Mouse (Mus musculus) heart, embryonic 14.5 days (tissue): ENCODE data around the gene Antxrl. TPM values are rescaled to one million over a fixed set of nuclear protein-coding genes. Genes with fewer than 3 reads are reported as not detected.

Experiments
- ATAC-seq: fragments of 200-750 bp; cut with Nextera tagmentation; 2 replicates; pipeline ENCODE4 v1.8.0; 2017; ENCODE audit warnings: low read depth, moderate TSS enrichment; ENCODE audit not compliant: insufficient number of reproducible peaks, insufficient read depth, low FRiP score
- H3K27ac ChIP-seq, 2 experiments: fragments of 200-500 bp in 1 of 2; fragments of 300-500 bp in 1 of 2; sonication (generic) in 1 of 2; replicated peaks in 1 of 2; 2 replicates each; pipeline ENCODE4 v1.5.1; 2012 to 2014; ENCODE audit warnings: low read depth in 2 of 2, low read length in 2 of 2, control low read depth in 1 of 2, mild to moderate bottlenecking in 1 of 2, mixed read lengths in 1 of 2; ENCODE audit not compliant: control insufficient read depth in 1 of 2, insufficient read depth in 1 of 2
- H3K27me3 ChIP-seq: fragments of 300-500 bp; sonication (generic); 2 replicates; pipeline ENCODE4 v1.6.1; 2014; ENCODE audit warnings: mild to moderate bottlenecking, low read length, control low read depth; ENCODE audit not compliant: control insufficient read depth, insufficient read depth
- H3K36me3 ChIP-seq: fragments of 300-500 bp; sonication (generic); 2 replicates; pipeline ENCODE4 v1.6.1; 2014; ENCODE audit warnings: mild to moderate bottlenecking, control low read depth, low read length, mixed read lengths; ENCODE audit not compliant: control insufficient read depth, insufficient read depth
- H3K4me1 ChIP-seq, 2 experiments: fragments of 200-500 bp in 1 of 2; fragments of 300-500 bp in 1 of 2; sonication (generic) in 1 of 2; 2 replicates each; pipeline ENCODE4 v1.6.1; 2012 to 2014; ENCODE audit warnings: low read length in 2 of 2, control low read depth in 1 of 2, mixed read lengths in 1 of 2; ENCODE audit not compliant: control insufficient read depth in 2 of 2, insufficient read depth in 2 of 2
- H3K4me2 ChIP-seq: fragments of 300-500 bp; sonication (generic); 2 replicates; pipeline ENCODE4 v1.6.1; 2014; ENCODE audit warnings: mild to moderate bottlenecking, low read length
- H3K4me3 ChIP-seq, 2 experiments: fragments of 200-500 bp in 1 of 2; fragments of 300-500 bp in 1 of 2; sonication (generic) in 1 of 2; 2 replicates each; pipeline ENCODE4 v1.5.1; 2012 to 2014; ENCODE audit warnings: low read length in 2 of 2, mild to moderate bottlenecking in 2 of 2, control low read depth in 1 of 2, low read depth in 1 of 2, moderate library complexity in 1 of 2; ENCODE audit not compliant: control insufficient read depth in 1 of 2, insufficient read depth in 1 of 2
- H3K9ac ChIP-seq: fragments of 300-500 bp; sonication (generic); 2 replicates; pipeline ENCODE4 v1.6.1; 2014; ENCODE audit warnings: mild to moderate bottlenecking, low read length
- H3K9me3 ChIP-seq: fragments of 300-500 bp; sonication (generic); 2 replicates; pipeline ENCODE4 v1.6.1; 2016; ENCODE audit warnings: low read length, control low read depth; ENCODE audit not compliant: control insufficient read depth
- WGBS: fragments of 180-500 bp; shearing (Covaris S2); extraction: QIAGEN DNeasy Blood & Tissue Kit; methylation state at CpG from one replicate; pipeline ENCODE4 v1.1.7; 2014; 5-methylcytosine and 5-hydroxymethylcytosine counted together
- polyA plus RNA-seq: library from polyadenylated mRNA; unstranded; fragments of >200 nt; fragmentation: Nextera tagmentation; extraction: Ambion mirVana; gene quantifications from 2 replicates; pipeline ENCODE4 v1.2.1, GENCODE M21; 2014

The Antxrl gene
- polyA plus RNA-seq, 1 experiment from 2014 or later, result not detected

DNA sequence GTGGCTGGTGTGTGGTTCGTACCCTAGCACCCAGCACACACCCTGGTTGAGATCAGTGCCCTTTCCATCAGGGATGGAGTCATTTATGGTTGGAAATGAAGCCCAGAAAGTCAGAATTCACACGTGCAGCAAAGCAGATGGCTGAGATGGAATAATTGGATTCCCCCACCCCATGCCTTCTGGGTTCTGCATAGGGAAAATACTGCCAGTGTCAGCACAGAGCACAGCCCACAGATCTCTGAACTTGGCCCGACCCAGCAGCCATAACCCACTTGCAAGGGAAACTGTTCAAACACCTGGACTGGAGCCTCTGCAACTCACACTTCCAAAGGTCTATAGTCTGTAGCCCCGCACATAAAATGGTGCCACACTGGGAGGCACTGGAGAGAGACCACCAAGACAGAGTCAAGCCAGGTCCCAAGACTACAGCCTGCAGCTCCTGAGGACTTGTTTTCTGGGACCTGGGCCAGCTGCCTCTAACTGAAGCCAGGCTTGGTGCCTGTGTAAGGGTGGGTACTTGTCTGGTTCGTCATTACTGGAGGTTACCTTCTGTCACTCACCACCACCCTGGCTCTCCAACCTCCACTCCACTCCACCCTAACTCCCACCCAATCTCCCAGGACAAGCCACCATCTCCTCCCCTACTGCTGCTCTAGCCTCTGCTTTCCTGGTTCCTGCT, 2.3 kb upstream of the Antxrl start:
- Histone ChIP-seq H3K27ac (no peak overlapping the region), H3K36me3 (no peaks in the 10 kb centered on the region), H3K9me3 (no peaks in the 10 kb centered on the region), H3K9ac (no peak overlapping the region), H3K4me3 (no peak overlapping the region), H3K27me3 (no peaks in the 10 kb centered on the region), H3K4me1 (no peaks in the 10 kb centered on the region), H3K4me2 (no peak overlapping the region)
- ATAC-seq, result no peak
- 63% methylated on average over 5 of the region's 5 CpGs for WGBS

- Histone ChIP-seq H3K27me3 (no peaks in the 10 kb centered on the region), H3K9ac (no peak overlapping the region), H3K4me2 (no peak overlapping the region), H3K9me3 (no peaks in the 10 kb centered on the region), H3K36me3 (no peaks in the 10 kb centered on the region), H3K27ac (no peak overlapping the region), H3K4me3 (no peak overlapping the region), H3K4me1 (peaks cover 6 to 9% of the 10 kb centered on the region in 2 experiments)
- WGBS, result 63% methylated on average over 6 of the region's 6 CpGs
- ATAC-seq, result no peak
Measured at GRCm38 (mm10) chr14:34071665-34072064, 19.2 kb downstream of the Antxrl start.

- no peaks in the 10 kb centered on the region for H3K9me3 ChIP-seq
- H3K4me1 ChIP-seq, result peaks cover 6 to 13% of the 10 kb centered on the region in 2 experiments
- H3K27ac ChIP-seq, result no peak overlapping the region
- WGBS, result 31% methylated on average over 4 of the region's 4 CpGs
- H3K9ac ChIP-seq, result no peak overlapping the region
- no peak overlapping the region for H3K4me2 ChIP-seq
- H3K27me3 ChIP-seq, result no peaks in the 10 kb centered on the region
- no peak overlapping the region for H3K4me3 ChIP-seq
- no peak for ATAC-seq
- H3K36me3 ChIP-seq, result no peaks in the 10 kb centered on the region
Measured at GRCm38 (mm10) chr14:34075346-34075745, 22.8 kb downstream of the Antxrl start.

DNA sequence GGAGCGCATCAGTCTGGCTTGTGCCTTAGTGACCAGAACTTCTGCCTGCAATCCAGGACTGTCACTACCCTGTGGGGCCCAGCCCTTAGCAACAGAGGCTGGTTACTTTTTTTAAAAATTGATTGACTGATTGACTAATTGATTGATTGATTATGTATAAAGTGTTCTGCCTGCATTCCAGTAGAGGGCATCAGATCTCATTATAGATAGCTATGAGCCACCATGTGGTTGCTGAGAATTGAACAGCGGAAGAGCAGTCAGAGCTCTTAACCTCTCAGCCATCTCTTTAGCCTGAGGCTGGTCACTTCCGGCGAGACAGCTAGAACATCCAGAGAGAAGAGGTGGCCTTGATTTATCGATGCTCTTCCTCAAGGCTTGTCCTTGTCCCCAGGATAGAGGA, 24.7 kb downstream of the Antxrl start:
- no peak overlapping the region for H3K27ac ChIP-seq
- H3K27me3 ChIP-seq, result no peaks in the 10 kb centered on the region
- no peak overlapping the region for H3K4me2 ChIP-seq
- H3K9me3 ChIP-seq, result no peaks in the 10 kb centered on the region
- no peak overlapping the region for H3K9ac ChIP-seq
- ATAC-seq, result no peak
- no peaks in the 10 kb centered on the region for H3K36me3 ChIP-seq
- peaks cover 4 to 10% of the 10 kb centered on the region in 2 experiments for H3K4me1 ChIP-seq
- H3K4me3 ChIP-seq, result no peak overlapping the region
- WGBS, result 81% methylated on average over 5 of the region's 5 CpGs

- no peak overlapping the region for H3K27ac ChIP-seq
- ATAC-seq, result peak; percentile 19; the same call in 1 of the 2 replicates
- no peak overlapping the region for H3K4me3 ChIP-seq
- H3K4me2 ChIP-seq, result no peak overlapping the region
- 52% methylated on average over 4 of the region's 4 CpGs for WGBS
- peaks cover 4 to 7% of the 10 kb centered on the region in 2 experiments for H3K4me1 ChIP-seq
- no peaks in the 10 kb centered on the region for H3K36me3 ChIP-seq
- no peak overlapping the region for H3K9ac ChIP-seq
- H3K27me3 ChIP-seq, result no peaks in the 10 kb centered on the region
- no peaks in the 10 kb centered on the region for H3K9me3 ChIP-seq
Measured at GRCm38 (mm10) chr14:34078293-34078692, 25.8 kb downstream of the Antxrl start.

DNA sequence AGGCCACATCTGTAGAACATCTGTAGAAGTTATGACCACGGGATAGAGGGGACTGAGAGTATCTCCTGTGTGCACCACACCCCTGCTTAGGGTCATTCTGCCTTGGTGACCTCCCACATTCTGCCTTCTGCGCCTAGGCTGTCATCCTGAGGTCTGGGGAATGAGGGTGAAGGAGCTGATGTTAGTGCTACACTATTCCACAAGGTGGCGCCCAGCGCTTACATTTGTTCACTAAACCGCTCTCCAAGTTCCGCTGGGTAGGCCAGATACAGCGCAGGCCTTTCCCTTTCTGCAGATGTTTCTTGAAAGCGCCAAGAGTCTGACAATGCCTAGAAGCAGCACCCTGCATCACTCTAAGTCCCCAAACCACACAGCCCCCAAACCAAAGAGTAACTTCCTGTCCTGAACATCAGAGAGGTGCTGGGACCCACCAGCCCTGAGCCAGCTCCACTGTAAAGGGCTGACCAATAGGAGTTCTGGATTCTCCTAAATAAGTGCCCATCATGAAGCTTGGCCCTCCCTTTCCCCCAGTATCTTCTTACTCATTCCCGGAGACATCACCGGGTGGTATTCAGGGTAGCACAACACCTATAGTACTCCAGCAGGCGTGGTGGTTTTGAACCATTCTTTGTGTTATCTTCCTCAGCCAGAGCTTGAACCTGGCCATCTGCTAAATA, 28.0 kb downstream of the Antxrl start:
- H3K4me3 ChIP-seq, result no peak overlapping the region
- H3K4me2 ChIP-seq, result no peak overlapping the region
- H3K36me3 ChIP-seq, result no peaks in the 10 kb centered on the region
- H3K9me3 ChIP-seq, result no peaks in the 10 kb centered on the region
- 8% methylated on average over 11 of the region's 11 CpGs for WGBS
- peak; percentile 28; the same call in 1 of the 2 replicates for ATAC-seq
- no peaks in the 10 kb centered on the region for H3K27me3 ChIP-seq
- peaks cover under 1 to 4% of the 10 kb centered on the region in 2 experiments; a peak in 2 of 4 replicates for H3K4me1 ChIP-seq
- no peak overlapping the region for H3K9ac ChIP-seq
- H3K27ac ChIP-seq, result no peak overlapping the region

- H3K36me3 ChIP-seq, result no peaks in the 10 kb centered on the region
- WGBS, result 44% methylated on average over 4 of the region's 4 CpGs
- H3K27ac ChIP-seq, result no peak within 1 kb of the TSS
- no peak within 1 kb of the TSS for H3K9ac ChIP-seq
- no peak within 1 kb of the TSS for H3K4me3 ChIP-seq
- H3K4me1 ChIP-seq, result no peaks in the 10 kb centered on the region
- H3K4me2 ChIP-seq, result no peak within 1 kb of the TSS
- no peak for ATAC-seq
- H3K27me3 ChIP-seq, result no peaks in the 10 kb centered on the region
- H3K9me3 ChIP-seq, result no peaks in the 10 kb centered on the region
Measured at GRCm38 (mm10) chr14:34085731-34086130, 33.2 kb downstream of the Antxrl start, which contains the start of gene Anxa8. TSS of gene Anxa8 (plus strand) at chr14:34085981.
